11 mouse cellular contexts compared by ENCODE assay signal in genomic region chr1:172514551-172515268, GRCm38 (mm10). TPM values are rescaled to one million over a fixed set of nuclear protein-coding genes. Genes with fewer than 3 reads are reported as not detected.
A peak's percentile ranks its signal among the peaks of the same experiment; 100 is the strongest.
DNase-seq lines count a peak whose midpoint lies in the region; ATAC-seq and TF ChIP-seq lines count a peak whose summit lies in the region.
"Had no signal": no experiment of that assay in that cellular context is flagged by ENCODE, and none has a peak within 500 bp of the region (broad histone marks: within the 10 kb centered on the region; RNA-seq: fewer than 3 reads in every experiment).

No protein-coding gene starts in this region.

- 66% methylated on average over 7 of the region's 7 CpGs for WGBS in lung, embryonic 14.5 days
- 51% methylated on average over 7 of the region's 7 CpGs for WGBS in lung, adult 2 months
- 73% methylated on average over 7 of the region's 7 CpGs for WGBS in intestine, embryonic 16.5 days
- WGBS in liver, embryonic 15.5 days (ENCODE audit: insufficient replicate concordance) = 34% methylated on average over 7 of the region's 7 CpGs
- 81% methylated on average over 7 of the region's 7 CpGs for WGBS in forebrain, embryonic 14.5 days

- ATAC-seq in lung, embryonic 14.5 days (ENCODE audit: insufficient read depth) = no peak
- no peak for ATAC-seq in intestine, embryonic 16.5 days
- no peak for ATAC-seq in liver, embryonic 15.5 days (ENCODE audit: insufficient read depth)
- no peak for ATAC-seq in forebrain, embryonic 14.5 days
- ATAC-seq: forebrain, embryonic 15.5 days had no signal

- peak overlapping the region; percentile 60 for H3K27ac ChIP-seq in lung, embryonic 14.5 days (ENCODE audit: low read depth)
- H3K27ac ChIP-seq in intestine, embryonic 16.5 days (ENCODE audit: low read length) = peak overlapping the region; percentile 63
- H3K27ac ChIP-seq in liver, embryonic 15.5 days (replicated peaks) = peak overlapping the region; percentile 70
- no peak overlapping the region for H3K27ac ChIP-seq in forebrain, embryonic 14.5 days (ENCODE audit: low read depth, low read length)
- H3K27ac ChIP-seq: forebrain, embryonic 15.5 days had no signal

- H3K9me3 ChIP-seq in lung, embryonic 14.5 days (ENCODE audit: low read depth, low read length) = peaks cover 6% of the 10 kb centered on the region; the same call in 1 of the 2 replicates
- no peaks in the 10 kb centered on the region for H3K9me3 ChIP-seq in intestine, embryonic 16.5 days (ENCODE audit: control insufficient read depth, low read length)
- H3K9me3 ChIP-seq in liver, embryonic 15.5 days (replicated peaks) = no peaks in the 10 kb centered on the region
- H3K9me3 ChIP-seq in forebrain, embryonic 14.5 days (replicated peaks; ENCODE audit: control insufficient read depth, low read length) = no peaks in the 10 kb centered on the region

- H3K4me2 ChIP-seq in lung, embryonic 14.5 days = no peak overlapping the region
- H3K4me2 ChIP-seq in intestine, embryonic 16.5 days (ENCODE audit: low read depth, low read length) = no peak overlapping the region
- H3K4me2 ChIP-seq in liver, embryonic 15.5 days = peak overlapping the region; percentile 55; the same call in 1 of the 2 replicates
- no peak overlapping the region for H3K4me2 ChIP-seq in forebrain, embryonic 14.5 days (ENCODE audit: low read length)
- H3K4me2 ChIP-seq: forebrain, embryonic 15.5 days had no signal

- TF ChIP-seq CTCF in lung, embryonic 14.5 days (IDR thresholded peaks at IDR 0.05; ENCODE audit: low read depth) = no peak
- TF ChIP-seq CTCF in lung, adult 2 months (IDR thresholded peaks at IDR 0.05; ENCODE audit: insufficient read depth, low read length) = no peak

- H3K27me3 ChIP-seq in lung, embryonic 14.5 days (ENCODE audit: insufficient read depth, low read length) = no peaks in the 10 kb centered on the region
- H3K27me3 ChIP-seq in intestine, embryonic 16.5 days (replicated peaks; ENCODE audit: control insufficient read depth, insufficient read depth, low read length) = no peaks in the 10 kb centered on the region
- H3K27me3 ChIP-seq in liver, embryonic 15.5 days = no peaks in the 10 kb centered on the region
- no peaks in the 10 kb centered on the region for H3K27me3 ChIP-seq in forebrain, embryonic 14.5 days (replicated peaks; ENCODE audit: control insufficient read depth, insufficient read depth, low read length)
- H3K27me3 ChIP-seq: forebrain, embryonic 15.5 days had no signal

- no peak for TF ChIP-seq POLR2A in lung, adult 2 months (IDR thresholded peaks at IDR 0.05; ENCODE audit: borderline replicate concordance, extremely low read depth, low read depth, low read length)

- H3K4me1 ChIP-seq in lung, embryonic 14.5 days (ENCODE audit: insufficient read depth) = peaks cover 25% of the 10 kb centered on the region
- peaks cover 38% of the 10 kb centered on the region for H3K4me1 ChIP-seq in lung, adult 2 months (ENCODE audit: control insufficient read depth, insufficient read depth, low read length)
- H3K4me1 ChIP-seq in intestine, embryonic 16.5 days (ENCODE audit: control insufficient read depth, insufficient read depth, low read length) = peaks cover 19% of the 10 kb centered on the region
- peaks cover 36% of the 10 kb centered on the region; the same call in 1 of the 2 replicates for H3K4me1 ChIP-seq in liver, embryonic 15.5 days (replicated peaks)
- no peaks in the 10 kb centered on the region for H3K4me1 ChIP-seq in forebrain, embryonic 14.5 days (ENCODE audit: control insufficient read depth, insufficient read depth, low read length)
- H3K4me1 ChIP-seq: forebrain, embryonic 15.5 days had no signal

- H3K4me3 ChIP-seq in lung, embryonic 14.5 days (ENCODE audit: low read depth, low read length) = no peak overlapping the region
- no peak overlapping the region for H3K4me3 ChIP-seq in lung, adult 2 months (replicated peaks; ENCODE audit: extremely low read depth, low read depth, low read length)
- H3K4me3 ChIP-seq in intestine, embryonic 16.5 days (ENCODE audit: low read length) = no peak overlapping the region
- no peak overlapping the region for H3K4me3 ChIP-seq in liver, embryonic 15.5 days (replicated peaks)
- H3K4me3 ChIP-seq in forebrain, embryonic 14.5 days (ENCODE audit: low read depth, low read length) = no peak overlapping the region
- H3K4me3 ChIP-seq: forebrain, embryonic 15.5 days had no signal

- no peak for DNase-seq in lung, embryonic 14.5 days
- no peak for DNase-seq in lung, adult 2 months
- peak; percentile 59 for DNase-seq in heart, adult 8-10 months (ENCODE audit: low spot score)
- DNase-seq in cerebellum, adult 18-20 months = no peak
- no peak for DNase-seq in forebrain, embryonic 14.5 days (ENCODE audit: low spot score)
- DNase-seq in ovary, postnatal 10 days (ENCODE audit: low spot score) = no peak
- DNase-seq: right cerebral cortex, postnatal 14 days had no signal

- H3K36me3 ChIP-seq in lung, embryonic 14.5 days (ENCODE audit: insufficient read depth) = no peaks in the 10 kb centered on the region
- no peaks in the 10 kb centered on the region for H3K36me3 ChIP-seq in intestine, embryonic 16.5 days (ENCODE audit: control insufficient read depth, insufficient read depth, low read length)
- H3K36me3 ChIP-seq in liver, embryonic 15.5 days (replicated peaks) = no peaks in the 10 kb centered on the region
- H3K36me3 ChIP-seq in forebrain, embryonic 14.5 days (ENCODE audit: control insufficient read depth, insufficient read depth, low read length) = no peaks in the 10 kb centered on the region
- H3K36me3 ChIP-seq: forebrain, embryonic 15.5 days had no signal

- no peak overlapping the region for H3K9ac ChIP-seq in lung, embryonic 14.5 days
- H3K9ac ChIP-seq in intestine, embryonic 16.5 days (ENCODE audit: low read depth, low read length) = peak overlapping the region; percentile 41; the same call in 1 of the 2 replicates
- H3K9ac ChIP-seq in liver, embryonic 15.5 days = no peak overlapping the region
- no peak overlapping the region for H3K9ac ChIP-seq in forebrain, embryonic 14.5 days (ENCODE audit: low read length)
- H3K9ac ChIP-seq: forebrain, embryonic 15.5 days had no signal

RNA-seq across cellular contexts. Expression of gene Cfap45, which starts 5.9 kb away (rescaled TPM):
- polyA plus RNA-seq in lung, embryonic 14.5 days (2014; fragmentation: Nextera tagmentation; extraction: Ambion mirVana) = 4.2 and 5.1 TPM in 2 replicates
- polyA plus RNA-seq in lung, adult 2 months (2012; rRNA removed) = 7.1 and 7.3 TPM in 2 replicates
- total RNA-seq in heart, adult 8-10 months (2022) = under 1 TPM; 0.19 to 0.98 (median 0.46) TPM
- polyA plus RNA-seq in intestine, embryonic 16.5 days (2015; fragmentation: Nextera tagmentation; extraction: Ambion mirVana) = 1.1 and 1.3 TPM in 2 replicates
- 0.29 and 0.43 TPM in 2 replicates for polyA plus RNA-seq in liver, embryonic 15.5 days (2015; fragmentation: Nextera tagmentation; extraction: Ambion mirVana)
- 2.4 and 3.3 TPM in 2 replicates for polyA plus RNA-seq in forebrain, embryonic 14.5 days (2014; fragmentation: Nextera tagmentation; extraction: Ambion mirVana)
- polyA plus RNA-seq: G1E had no signal

RNA-seq across cellular contexts. Expression of gene Tagln2, which starts 14.9 kb away (rescaled TPM):
- polyA plus RNA-seq in lung, embryonic 14.5 days (2014; fragmentation: Nextera tagmentation; extraction: Ambion mirVana) = 395 and 407 TPM in 2 replicates
- 585 and 594 TPM in 2 replicates for polyA plus RNA-seq in lung, adult 2 months (2012; rRNA removed)
- total RNA-seq in heart, adult 8-10 months (2022) = 10 to 100 TPM; 37.8 to 77.3 (median 50.1) TPM
- polyA plus RNA-seq in intestine, embryonic 16.5 days (2015; fragmentation: Nextera tagmentation; extraction: Ambion mirVana) = 469 and 470 TPM in 2 replicates
- polyA plus RNA-seq in liver, embryonic 15.5 days (2015; fragmentation: Nextera tagmentation; extraction: Ambion mirVana) = 121 and 125 TPM in 2 replicates
- 40.4 and 53.3 TPM in 2 replicates for polyA plus RNA-seq in forebrain, embryonic 14.5 days (2014; fragmentation: Nextera tagmentation; extraction: Ambion mirVana)

RNA-seq across cellular contexts. Expression of gene Igsf9, which starts 33.1 kb away (rescaled TPM):
- 23.5 and 26.0 TPM in 2 replicates for polyA plus RNA-seq in lung, embryonic 14.5 days (2014; fragmentation: Nextera tagmentation; extraction: Ambion mirVana)
- 11.1 and 11.8 TPM in 2 replicates for polyA plus RNA-seq in lung, adult 2 months (2012; rRNA removed)
- under 1 TPM; 0.12 to 0.87 (median 0.78) TPM for total RNA-seq in heart, adult 8-10 months (2022)
- polyA plus RNA-seq in intestine, embryonic 16.5 days (2015; fragmentation: Nextera tagmentation; extraction: Ambion mirVana) = 109 and 110 TPM in 2 replicates
- 0.96 and 1.2 TPM in 2 replicates for polyA plus RNA-seq in liver, embryonic 15.5 days (2015; fragmentation: Nextera tagmentation; extraction: Ambion mirVana)
- polyA plus RNA-seq in forebrain, embryonic 14.5 days (2014; fragmentation: Nextera tagmentation; extraction: Ambion mirVana) = 23.5 and 37.8 TPM in 2 replicates
- polyA plus RNA-seq: G1E had no signal

RNA-seq across cellular contexts. Expression of gene Slamf9, which starts 39.6 kb away (rescaled TPM):
- 0.32 and 1.0 TPM in 2 replicates for polyA plus RNA-seq in lung, embryonic 14.5 days (2014; fragmentation: Nextera tagmentation; extraction: Ambion mirVana)
- polyA plus RNA-seq in lung, adult 2 months (2012; rRNA removed) = 10.6 and 15.2 TPM in 2 replicates
- 1 to 10 TPM in 2 of 4 experiments, under 1 TPM in 2; 0.27 to 2.3 (median 1.1) TPM for total RNA-seq in heart, adult 8-10 months (2022)
- 1.6 and 2.3 TPM in 2 replicates for polyA plus RNA-seq in intestine, embryonic 16.5 days (2015; fragmentation: Nextera tagmentation; extraction: Ambion mirVana)
- 0.78 and 1.2 TPM in 2 replicates for polyA plus RNA-seq in liver, embryonic 15.5 days (2015; fragmentation: Nextera tagmentation; extraction: Ambion mirVana)
- polyA plus RNA-seq in forebrain, embryonic 14.5 days (2014; fragmentation: Nextera tagmentation; extraction: Ambion mirVana) = 0.16 and 0.34 TPM in 2 replicates
- total RNA-seq: G1E had no signal
- polyA plus RNA-seq: forebrain, embryonic 15.5 days; G1E had no signal

RNA-seq across cellular contexts. Expression of gene Vsig8, which starts 41.0 kb away (rescaled TPM):
- polyA plus RNA-seq in lung, embryonic 14.5 days (2014; fragmentation: Nextera tagmentation; extraction: Ambion mirVana) = 0.24 TPM in 1 of 2 replicates, not detected in the other
- 0.37 and 12.5 TPM in 2 replicates for polyA plus RNA-seq in lung, adult 2 months (2012; rRNA removed)
- total RNA-seq in heart, adult 8-10 months (2022) = not detected
- 0.15 and 0.31 TPM in 2 replicates for polyA plus RNA-seq in intestine, embryonic 16.5 days (2015; fragmentation: Nextera tagmentation; extraction: Ambion mirVana)
- not detected in 2 replicates for polyA plus RNA-seq in liver, embryonic 15.5 days (2015; fragmentation: Nextera tagmentation; extraction: Ambion mirVana)
- 0.11 and 0.28 TPM in 2 replicates for polyA plus RNA-seq in forebrain, embryonic 14.5 days (2014; fragmentation: Nextera tagmentation; extraction: Ambion mirVana)
- total RNA-seq: G1E had no signal
- polyA plus RNA-seq: G1E had no signal
